Mouse (Mus musculus) bone marrow, adult 2 months (tissue): ENCODE results near the gene Rnf182.

Source experiments
- CTCF ChIP-seq: fragments of 200-500 bp; IDR thresholded peaks from 2 replicates; pipeline ENCODE4 v1.5.1; 2011; ENCODE audit warnings: low read length, control low read depth; ENCODE audit not compliant: control insufficient read depth, insufficient read depth
- POLR2A ChIP-seq: fragments of 200-500 bp; IDR thresholded peaks from 2 replicates; pipeline ENCODE4 v1.6.1; 2011; ENCODE audit warnings: low read depth, mild to moderate bottlenecking, control low read depth, low read length, borderline replicate concordance; ENCODE audit not compliant: control insufficient read depth

- no peak for TF ChIP-seq POLR2A
- no peak for TF ChIP-seq CTCF
Measured at GRCm38 (mm10) chr13:43714741-43715140, 99.2 kb downstream of the Rnf182 start.
